In genomic region chr9:72797136-72797621, GRCm38 (mm10) we compare ENCODE assay signal across 8 mouse cellular contexts. TPM values are rescaled to one million over a fixed set of nuclear protein-coding genes. Genes with fewer than 3 reads are reported as not detected.
A peak's percentile ranks its signal among the peaks of the same experiment; 100 is the strongest.
DNase-seq lines count a peak whose midpoint lies in the region; ATAC-seq lines count a peak whose summit lies in the region.

No protein-coding gene starts in this region.

- H3K4me2 ChIP-seq in midbrain, embryonic 11.5 days, result no peak overlapping the region
- H3K4me2 ChIP-seq in midbrain, embryonic 13.5 days (replicated peaks), result no peak overlapping the region
- H3K4me2 ChIP-seq in heart, embryonic 16.5 days (ENCODE audit: low read depth, low read length), result peak overlapping the region; percentile 3; the same call in 1 of the 2 replicates
- peak overlapping the region; percentile 42 for H3K4me2 ChIP-seq in lung, embryonic 15.5 days
- no peak overlapping the region for H3K4me2 ChIP-seq in midbrain, embryonic 15.5 days
- H3K4me2 ChIP-seq in neural tube, embryonic 15.5 days, result no peak overlapping the region

- H3K9me3 ChIP-seq in midbrain, embryonic 11.5 days (ENCODE audit: control insufficient read depth, low read length), result no peaks in the 10 kb centered on the region; the same call in 1 of the 2 replicates
- H3K9me3 ChIP-seq in midbrain, embryonic 13.5 days, result no peaks in the 10 kb centered on the region
- peaks cover 3% of the 10 kb centered on the region; the same call in 1 of the 2 replicates for H3K9me3 ChIP-seq in heart, embryonic 16.5 days (replicated peaks; ENCODE audit: control insufficient read depth, low read length)
- no peaks in the 10 kb centered on the region for H3K9me3 ChIP-seq in lung, embryonic 15.5 days
- no peaks in the 10 kb centered on the region for H3K9me3 ChIP-seq in midbrain, embryonic 15.5 days
- H3K9me3 ChIP-seq in neural tube, embryonic 15.5 days (replicated peaks), result no peaks in the 10 kb centered on the region

- DNase-seq in midbrain, embryonic 11.5 days (ENCODE audit: low spot score, missing footprints), result peak; percentile 80
- peak; percentile 74 for DNase-seq in thymus, postnatal 25 days
- DNase-seq in cerebellum, adult 8-10 months, result no peak

- H3K36me3 ChIP-seq in midbrain, embryonic 11.5 days (ENCODE audit: control insufficient read depth, insufficient read depth, low read length), result no peaks in the 10 kb centered on the region
- no peaks in the 10 kb centered on the region for H3K36me3 ChIP-seq in midbrain, embryonic 13.5 days
- no peaks in the 10 kb centered on the region for H3K36me3 ChIP-seq in heart, embryonic 16.5 days (ENCODE audit: control insufficient read depth, insufficient read depth)
- no peaks in the 10 kb centered on the region for H3K36me3 ChIP-seq in lung, embryonic 15.5 days
- H3K36me3 ChIP-seq in midbrain, embryonic 15.5 days (replicated peaks), result no peaks in the 10 kb centered on the region
- no peaks in the 10 kb centered on the region for H3K36me3 ChIP-seq in neural tube, embryonic 15.5 days

- no peak overlapping the region for H3K9ac ChIP-seq in midbrain, embryonic 11.5 days (ENCODE audit: low read length)
- H3K9ac ChIP-seq in midbrain, embryonic 13.5 days (replicated peaks), result no peak overlapping the region
- H3K9ac ChIP-seq in heart, embryonic 16.5 days (ENCODE audit: low read length), result no peak overlapping the region
- no peak overlapping the region for H3K9ac ChIP-seq in lung, embryonic 15.5 days
- H3K9ac ChIP-seq in midbrain, embryonic 15.5 days, result no peak overlapping the region
- no peak overlapping the region for H3K9ac ChIP-seq in neural tube, embryonic 15.5 days (replicated peaks)

- H3K27ac ChIP-seq in midbrain, embryonic 11.5 days (ENCODE audit: low read depth, low read length), result no peak overlapping the region
- no peak overlapping the region for H3K27ac ChIP-seq in midbrain, embryonic 13.5 days
- H3K27ac ChIP-seq in heart, embryonic 16.5 days (ENCODE audit: low read length), result no peak overlapping the region
- 0 out of 2 replicates have a peak overlapping the region, but pooled peaks have one; percentile 13 for H3K27ac ChIP-seq in lung, embryonic 15.5 days
- H3K27ac ChIP-seq in midbrain, embryonic 15.5 days, result no peak overlapping the region
- H3K27ac ChIP-seq in neural tube, embryonic 15.5 days (replicated peaks), result no peak overlapping the region

- no peaks in the 10 kb centered on the region for H3K27me3 ChIP-seq in midbrain, embryonic 11.5 days (ENCODE audit: control insufficient read depth, insufficient read depth, low read length)
- 0 out of 2 replicates have a peak, but pooled peaks cover 4% of the 10 kb centered on the region for H3K27me3 ChIP-seq in midbrain, embryonic 13.5 days
- H3K27me3 ChIP-seq in heart, embryonic 16.5 days (ENCODE audit: control insufficient read depth, insufficient read depth, low read length), result no peaks in the 10 kb centered on the region
- H3K27me3 ChIP-seq in lung, embryonic 15.5 days, result no peaks in the 10 kb centered on the region
- H3K27me3 ChIP-seq in midbrain, embryonic 15.5 days (replicated peaks), result no peaks in the 10 kb centered on the region
- H3K27me3 ChIP-seq in neural tube, embryonic 15.5 days (replicated peaks), result no peaks in the 10 kb centered on the region

- WGBS in midbrain, embryonic 11.5 days, result 53% methylated on average over 9 of the region's 9 CpGs
- 58% methylated on average over 9 of the region's 9 CpGs for WGBS in midbrain, embryonic 13.5 days
- 40% methylated on average over 9 of the region's 9 CpGs for WGBS in heart, embryonic 16.5 days
- 31% methylated on average over 9 of the region's 9 CpGs for WGBS in lung, embryonic 15.5 days
- WGBS in midbrain, embryonic 15.5 days, result 52% methylated on average over 9 of the region's 9 CpGs
- WGBS in neural tube, embryonic 15.5 days, result 49% methylated on average over 9 of the region's 9 CpGs

- no peak overlapping the region for H3K4me3 ChIP-seq in midbrain, embryonic 11.5 days (ENCODE audit: low read depth, low read length)
- H3K4me3 ChIP-seq in midbrain, embryonic 13.5 days (replicated peaks), result no peak overlapping the region
- no peak overlapping the region for H3K4me3 ChIP-seq in heart, embryonic 16.5 days (ENCODE audit: low read length)
- peak overlapping the region; percentile 9; the same call in 1 of the 2 replicates for H3K4me3 ChIP-seq in lung, embryonic 15.5 days
- no peak overlapping the region for H3K4me3 ChIP-seq in midbrain, embryonic 15.5 days
- no peak overlapping the region for H3K4me3 ChIP-seq in neural tube, embryonic 15.5 days (replicated peaks)

- ATAC-seq in midbrain, embryonic 11.5 days (ENCODE audit: low FRiP score), result no peak
- ATAC-seq in midbrain, embryonic 13.5 days, result no peak
- peak; percentile 81; the same call in 1 of the 2 replicates for ATAC-seq in heart, embryonic 16.5 days (replicated peaks; ENCODE audit: extremely low read depth, insufficient read depth, low FRiP score)
- ATAC-seq in lung, embryonic 15.5 days (ENCODE audit: borderline replicate concordance, extremely low read depth, low FRiP score, low TSS enrichment), result peak; percentile 87; the same call in 1 of the 2 replicates
- no peak for ATAC-seq in midbrain, embryonic 15.5 days (replicated peaks)
- no peak for ATAC-seq in neural tube, embryonic 15.5 days (ENCODE audit: low FRiP score)

- H3K4me1 ChIP-seq in midbrain, embryonic 11.5 days (ENCODE audit: control insufficient read depth, insufficient read depth, low read length), result no peaks in the 10 kb centered on the region
- no peaks in the 10 kb centered on the region for H3K4me1 ChIP-seq in midbrain, embryonic 13.5 days (replicated peaks)
- H3K4me1 ChIP-seq in heart, embryonic 16.5 days (ENCODE audit: control insufficient read depth, insufficient read depth, low read length), result 0 out of 2 replicates have a peak, but pooled peaks cover 2% of the 10 kb centered on the region
- H3K4me1 ChIP-seq in lung, embryonic 15.5 days, result 0 out of 2 replicates have a peak, but pooled peaks cover 5% of the 10 kb centered on the region
- H3K4me1 ChIP-seq in midbrain, embryonic 15.5 days, result no peaks in the 10 kb centered on the region
- no peaks in the 10 kb centered on the region for H3K4me1 ChIP-seq in neural tube, embryonic 15.5 days

RNA-seq across cellular contexts. Expression of gene Prtg, which starts 9.5 kb away (rescaled TPM):
- polyA plus RNA-seq in midbrain, embryonic 11.5 days (2014; fragmentation: Nextera tagmentation; extraction: Ambion mirVana), result 5.1 and 6.2 TPM in 2 replicates
- 0.63 and 0.77 TPM in 2 replicates for polyA plus RNA-seq in midbrain, embryonic 13.5 days (2015; fragmentation: Nextera tagmentation; extraction: Ambion mirVana)
- polyA plus RNA-seq in heart, embryonic 16.5 days (2015; fragmentation: Nextera tagmentation; extraction: Ambion mirVana), result 0.29 TPM in 2 replicates
- polyA plus RNA-seq in lung, embryonic 15.5 days (2015; fragmentation: Nextera tagmentation; extraction: Ambion mirVana), result 0.50 and 0.58 TPM in 2 replicates
- polyA plus RNA-seq in midbrain, embryonic 15.5 days (2015; fragmentation: Nextera tagmentation; extraction: Ambion mirVana), result 0.45 and 0.47 TPM in 2 replicates
- polyA plus RNA-seq in neural tube, embryonic 15.5 days (2015; fragmentation: Nextera tagmentation; extraction: Ambion mirVana), result 0.52 and 0.61 TPM in 2 replicates

Comparison
In these comparisons a context has a peak if more than half of its experiments do, and no peak if none do; other contexts are left out.
1. ATAC-seq: peak in heart, embryonic 16.5 days (single experiment) and lung, embryonic 15.5 days (single experiment); none in midbrain, embryonic 11.5 days (single experiment), midbrain, embryonic 13.5 days (single experiment), midbrain, embryonic 15.5 days (single experiment) and neural tube, embryonic 15.5 days (single experiment).
2. H3K4me2 ChIP-seq: peak in heart, embryonic 16.5 days (single experiment) and lung, embryonic 15.5 days (single experiment); none in midbrain, embryonic 11.5 days (single experiment), midbrain, embryonic 13.5 days (single experiment), midbrain, embryonic 15.5 days (single experiment) and neural tube, embryonic 15.5 days (single experiment).